Mouse (Mus musculus) olfactory bulb, adult 2 months (tissue): ENCODE data around the gene Cabin1. TPM values are rescaled to one million over a fixed set of nuclear protein-coding genes. Genes with fewer than 3 reads are reported as not detected.

ENCODE experiments used
- H3K27ac ChIP-seq: fragments of 200-500 bp; 2 replicates; pipeline ENCODE4 v1.5.1; 2012; ENCODE audit warnings: low read depth, low read length; ENCODE audit not compliant: insufficient read depth
- H3K4me1 ChIP-seq: fragments of 200-500 bp; 2 replicates; pipeline ENCODE4 v1.6.1; 2012; ENCODE audit warnings: low read length; ENCODE audit not compliant: control insufficient read depth, insufficient read depth
- H3K4me3 ChIP-seq: fragments of 200-500 bp; 2 replicates; pipeline ENCODE4 v1.5.1; 2012; ENCODE audit warnings: mild to moderate bottlenecking, low read depth, low read length, moderate library complexity; ENCODE audit not compliant: insufficient read depth
- CTCF ChIP-seq: fragments of 200-500 bp; IDR thresholded peaks from 2 replicates; pipeline ENCODE4 v1.5.1; 2012; ENCODE audit warnings: low read depth, mild to moderate bottlenecking, low read length, moderate library complexity; ENCODE audit not compliant: insufficient read depth
- POLR2A ChIP-seq: fragments of 200-500 bp; IDR thresholded peaks from 2 replicates; pipeline ENCODE4 v1.6.1; 2012; ENCODE audit warnings: mild to moderate bottlenecking, low read depth, low read length, moderate library complexity; ENCODE audit not compliant: insufficient read depth
- WGBS: fragments of 180-500 bp; shearing (Covaris S2); methylation state at CpG from one replicate; pipeline ENCODE4 v1.1.7; 2018; 5-methylcytosine and 5-hydroxymethylcytosine counted together
- polyA plus RNA-seq: library from polyadenylated mRNA; stranded (reverse); fragments of >200 nt; gene quantifications from 2 replicates; pipeline ENCODE4 v1.2.4, GENCODE M21; 2012; ENCODE audit warnings: low replicate concordance; ENCODE audit not compliant: missing spikeins, insufficient read depth, insufficient read length

The Cabin1 gene
- polyA plus RNA-seq, 1 experiment, result not detected

GRCm38 (mm10) chr10:75707901-75708632, 56.1 kb downstream of the Cabin1 start:
- WGBS, result 78% methylated on average over 3 of the region's 3 CpGs
- no peak for TF ChIP-seq POLR2A
- TF ChIP-seq CTCF, result no peak
- Histone ChIP-seq H3K4me1 (peaks cover 24% of the 10 kb centered on the region), H3K27ac (no peak overlapping the region), H3K4me3 (no peak overlapping the region)

- Histone ChIP-seq H3K4me3 (no peak overlapping the region), H3K4me1 (peaks cover 28% of the 10 kb centered on the region), H3K27ac (no peak overlapping the region)
- no peak for TF ChIP-seq CTCF
- TF ChIP-seq POLR2A, result no peak
- 85% methylated on average over 8 of the region's 8 CpGs for WGBS
These were observed 57.4 kb downstream of the Cabin1 start for GRCm38 (mm10) chr10:75706632-75707216.

- H3K4me3 ChIP-seq, result no peak overlapping the region
- 71% methylated on average over 7 of the region's 7 CpGs for WGBS
- no peak for TF ChIP-seq CTCF
- TF ChIP-seq POLR2A, result no peak
- H3K27ac ChIP-seq, result no peak overlapping the region
- peaks cover 29% of the 10 kb centered on the region for H3K4me1 ChIP-seq
These were observed 58.3 kb downstream of the Cabin1 start for GRCm38 (mm10) chr10:75705681-75706400.

- WGBS, result 22% methylated on average over 15 of the region's 15 CpGs
- Histone ChIP-seq H3K4me3 (no peak overlapping the region), H3K4me1 (peaks cover 39% of the 10 kb centered on the region), H3K27ac (peak overlapping the region; percentile 71)
- TF ChIP-seq POLR2A (no peak), CTCF (no peak)
These were observed 59.6 kb downstream of the Cabin1 start for GRCm38 (mm10) chr10:75704212-75705185.

GRCm38 (mm10) chr10:75703504-75703903, 60.6 kb downstream of the Cabin1 start:
- Histone ChIP-seq H3K4me1 (peaks cover 43% of the 10 kb centered on the region), H3K27ac (peak overlapping the region; percentile 71; the same call in 1 of the 2 replicates), H3K4me3 (no peak overlapping the region)
- no peak for TF ChIP-seq POLR2A
- no peak for TF ChIP-seq CTCF
- WGBS, result 72% methylated on average over 1 of the region's 1 CpGs

- TF ChIP-seq POLR2A (no peak), CTCF (no peak)
These were observed 61.6 kb downstream of the Cabin1 start for GRCm38 (mm10) chr10:75702494-75702893.

GRCm38 (mm10) chr10:75701280-75701679, 62.9 kb downstream of the Cabin1 start:
- Histone ChIP-seq H3K4me3 (no peak overlapping the region), H3K27ac (peak overlapping the region; percentile 38; the same call in 1 of the 2 replicates), H3K4me1 (peaks cover 37% of the 10 kb centered on the region)
- WGBS, result 39% methylated on average over 6 of the region's 6 CpGs
- TF ChIP-seq POLR2A, result no peak
- TF ChIP-seq CTCF, result no peak

More at GRCm38 (mm10) chr10:75702494-75702893, 61.6 kb downstream of the Cabin1 start:
- Histone ChIP-seq H3K27ac (peak overlapping the region; percentile 47; the same call in 1 of the 2 replicates), H3K4me1 (peaks cover 41% of the 10 kb centered on the region), H3K4me3 (no peak overlapping the region)
- 77% methylated on average over 2 of the region's 2 CpGs for whole genome bisulfite sequencing

- WGBS, result 97% methylated on average over 3 of the region's 3 CpGs
- Histone ChIP-seq H3K27ac (no peak overlapping the region), H3K4me3 (no peak overlapping the region), H3K4me1 (peaks cover 38% of the 10 kb centered on the region)
- TF ChIP-seq CTCF, result no peak
These were observed 66.4 kb downstream of the Cabin1 start for GRCm38 (mm10) chr10:75697693-75698092.
